Mouse (Mus musculus) olfactory bulb, adult 2 months (tissue): Measurements from ENCODE around the gene Nxph4. TPM values are rescaled to one million over a fixed set of nuclear protein-coding genes. Genes with fewer than 3 reads are reported as not detected.

Experiments used
- H3K27ac ChIP-seq: fragments of 200-500 bp; 2 replicates; pipeline ENCODE4 v1.5.1; 2012; ENCODE audit warnings: low read depth, low read length; ENCODE audit not compliant: insufficient read depth
- H3K4me1 ChIP-seq: fragments of 200-500 bp; 2 replicates; pipeline ENCODE4 v1.6.1; 2012; ENCODE audit warnings: low read length; ENCODE audit not compliant: control insufficient read depth, insufficient read depth
- H3K4me3 ChIP-seq: fragments of 200-500 bp; 2 replicates; pipeline ENCODE4 v1.5.1; 2012; ENCODE audit warnings: mild to moderate bottlenecking, low read depth, low read length, moderate library complexity; ENCODE audit not compliant: insufficient read depth
- CTCF ChIP-seq: fragments of 200-500 bp; IDR thresholded peaks from 2 replicates; pipeline ENCODE4 v1.5.1; 2012; ENCODE audit warnings: low read depth, mild to moderate bottlenecking, low read length, moderate library complexity; ENCODE audit not compliant: insufficient read depth
- POLR2A ChIP-seq: fragments of 200-500 bp; IDR thresholded peaks from 2 replicates; pipeline ENCODE4 v1.6.1; 2012; ENCODE audit warnings: mild to moderate bottlenecking, low read depth, low read length, moderate library complexity; ENCODE audit not compliant: insufficient read depth
- WGBS: fragments of 180-500 bp; shearing (Covaris S2); methylation state at CpG from one replicate; pipeline ENCODE4 v1.1.7; 2018; 5-methylcytosine and 5-hydroxymethylcytosine counted together
- polyA plus RNA-seq: library from polyadenylated mRNA; stranded (reverse); fragments of >200 nt; gene quantifications from 2 replicates; pipeline ENCODE4 v1.2.4, GENCODE M21; 2012; ENCODE audit warnings: low replicate concordance; ENCODE audit not compliant: missing spikeins, insufficient read depth, insufficient read length

Nxph4 gene
- polyA plus RNA-seq, 1 experiment = not detected

- H3K4me1 ChIP-seq = peaks cover 31% of the 10 kb centered on the region
- H3K27ac ChIP-seq = no peak overlapping the region
- peak overlapping the region; percentile 61 for H3K4me3 ChIP-seq
- TF ChIP-seq CTCF (no peak), POLR2A (no peak)
- WGBS = 9% methylated on average over 12 of the region's 12 CpGs
Measured at GRCm38 (mm10) chr10:127521611-127522080, 12.7 kb downstream of the Nxph4 start.

- 90% methylated on average over 20 of the region's 20 CpGs for WGBS
- no peak for TF ChIP-seq CTCF
- no peak for TF ChIP-seq POLR2A
- Histone ChIP-seq H3K27ac (no peak overlapping the region), H3K4me1 (peaks cover 23% of the 10 kb centered on the region), H3K4me3 (no peak overlapping the region)
Measured at GRCm38 (mm10) chr10:127520714-127521357, 13.5 kb downstream of the Nxph4 start.

GRCm38 (mm10) chr10:127519903-127520713 lies 14.3 kb downstream of the Nxph4 start:
- H3K4me3 ChIP-seq = no peak overlapping the region
- H3K27ac ChIP-seq = no peak overlapping the region
- no peak for TF ChIP-seq POLR2A
- no peak for TF ChIP-seq CTCF
- WGBS = 96% methylated on average over 37 of the region's 37 CpGs
- peaks cover 21% of the 10 kb centered on the region for H3K4me1 ChIP-seq

GRCm38 (mm10) chr10:127519041-127519701 lies 15.2 kb downstream of the Nxph4 start:
- Histone ChIP-seq H3K27ac (no peak overlapping the region), H3K4me1 (peaks cover 19% of the 10 kb centered on the region), H3K4me3 (no peak overlapping the region)
- TF ChIP-seq CTCF (no peak), POLR2A (no peak)
- 93% methylated on average over 26 of the region's 26 CpGs for WGBS

GRCm38 (mm10) chr10:127517941-127518340 lies 16.4 kb downstream of the Nxph4 start:
- H3K4me3 ChIP-seq = no peak overlapping the region
- peaks cover 31% of the 10 kb centered on the region for H3K4me1 ChIP-seq
- H3K27ac ChIP-seq = no peak overlapping the region
- no peak for TF ChIP-seq CTCF
- no peak for TF ChIP-seq POLR2A
- WGBS = 96% methylated on average over 22 of the region's 22 CpGs

- no peak overlapping the region for H3K27ac ChIP-seq
Measured at GRCm38 (mm10) chr10:127516576-127517260, 17.6 kb downstream of the Nxph4 start.

GRCm38 (mm10) chr10:127515983-127516459 lies 18.3 kb downstream of the Nxph4 start:
- TF ChIP-seq POLR2A (no peak), CTCF (no peak)
- no peak overlapping the region for H3K4me3 ChIP-seq
- H3K4me1 ChIP-seq = peaks cover 40% of the 10 kb centered on the region
- H3K27ac ChIP-seq = no peak overlapping the region
- WGBS = 61% methylated on average over 8 of the region's 8 CpGs

More at GRCm38 (mm10) chr10:127516576-127517260, 17.6 kb downstream of the Nxph4 start:
- Histone ChIP-seq H3K4me3 (no peak overlapping the region), H3K4me1 (peaks cover 39% of the 10 kb centered on the region)
- WGBS = 41% methylated on average over 30 of the region's 30 CpGs
- no peak for TF ChIP-seq CTCF

- Histone ChIP-seq H3K4me1 (peaks cover 42% of the 10 kb centered on the region), H3K4me3 (no peak overlapping the region), H3K27ac (no peak overlapping the region)
- TF ChIP-seq CTCF (no peak), POLR2A (no peak)
- 62% methylated on average over 9 of the region's 9 CpGs for WGBS
Measured at GRCm38 (mm10) chr10:127515271-127515982, 18.9 kb downstream of the Nxph4 start.
